Mouse (Mus musculus): Measurements from ENCODE around the gene Ssx2ip.
"Not testable (repeated sequence)": the region's sequence is repeated elsewhere in the genome, so short reads cannot be mapped to it uniquely, and the experiment has no call there.

Ssx2ip gene

DNA sequence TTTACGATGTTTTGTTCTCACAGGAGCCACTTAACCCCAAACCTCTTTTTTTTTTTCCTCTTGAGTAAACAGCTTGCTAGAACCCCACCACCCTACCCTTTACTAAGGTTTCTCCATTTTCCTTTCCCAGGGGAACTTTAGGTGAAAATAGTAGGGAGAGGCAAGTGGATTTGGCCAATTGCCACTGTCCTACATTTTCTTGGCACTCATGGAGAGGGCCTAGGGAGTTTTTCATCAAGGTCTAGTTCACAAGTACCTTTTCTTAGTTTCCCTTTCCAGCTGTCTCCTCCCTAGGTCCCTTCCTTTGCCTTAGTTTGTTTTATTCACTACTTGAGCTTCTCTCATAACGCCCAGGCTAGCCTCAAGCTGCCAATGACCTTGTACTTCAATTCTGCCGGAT is 672 bp upstream of the Ssx2ip start:
- DNase-seq (ENCODE audit: low spot score in 2 of 2), result no peak

DNA sequence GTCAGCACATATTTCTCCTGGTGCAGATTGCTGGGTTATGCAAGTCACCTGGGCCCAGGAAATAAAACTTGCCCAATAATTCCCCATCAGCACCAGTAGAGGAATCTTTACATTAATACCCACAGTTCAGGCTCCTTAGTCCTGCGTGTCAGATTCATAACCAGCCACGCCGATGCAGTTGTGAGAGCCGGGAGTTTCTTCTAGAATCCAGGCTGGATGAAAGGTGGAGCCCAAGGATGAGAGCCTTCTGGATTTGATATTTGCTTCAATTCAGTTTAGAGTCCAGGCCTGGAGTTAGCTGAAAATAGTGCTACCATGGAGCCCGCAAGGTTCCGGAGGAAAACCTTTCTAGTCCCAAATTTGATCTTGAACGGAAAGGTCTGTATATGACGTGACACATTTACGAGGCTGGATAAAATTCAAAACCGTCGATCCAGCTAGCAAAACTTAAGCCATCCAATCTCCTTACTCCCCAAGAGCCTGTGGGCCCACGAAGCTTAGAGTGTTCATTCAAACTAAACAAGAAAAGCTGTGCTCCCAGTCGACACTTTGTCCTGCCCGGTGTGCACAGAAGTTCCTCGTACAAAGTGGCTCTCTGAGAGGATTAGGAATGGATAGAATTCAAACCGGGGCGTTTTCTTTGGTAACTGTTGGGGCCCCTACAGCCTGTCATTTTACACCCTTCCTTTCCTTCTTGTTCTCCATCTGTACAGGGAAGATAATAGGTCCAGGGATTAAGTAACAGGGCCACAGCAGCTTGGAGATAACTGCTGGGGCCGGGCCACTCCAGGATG is 968 bp downstream of the Ssx2ip start:
- peak in 1 of 2 experiments; percentile 50 for DNase-seq (ENCODE audit: low spot score in 2 of 2)

DNA sequence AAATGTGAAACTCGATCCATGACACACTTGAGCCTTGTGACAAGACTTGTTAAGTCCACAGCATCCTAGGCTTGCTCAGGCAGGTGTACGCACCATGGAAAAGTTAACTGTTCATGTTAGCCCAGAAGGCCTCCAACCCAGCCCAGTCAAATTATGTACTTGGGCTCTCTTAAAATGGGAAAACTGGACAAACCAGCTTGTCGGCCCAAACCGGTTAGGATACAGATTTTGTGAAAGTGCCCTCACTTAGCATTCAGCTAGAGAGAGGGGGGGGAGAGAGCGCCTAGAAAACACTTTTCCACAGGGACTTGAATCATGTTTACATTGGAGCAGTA is 1.5 kb downstream of the Ssx2ip start:
- no peak for DNase-seq (ENCODE audit: low spot score in 2 of 2)

DNA sequence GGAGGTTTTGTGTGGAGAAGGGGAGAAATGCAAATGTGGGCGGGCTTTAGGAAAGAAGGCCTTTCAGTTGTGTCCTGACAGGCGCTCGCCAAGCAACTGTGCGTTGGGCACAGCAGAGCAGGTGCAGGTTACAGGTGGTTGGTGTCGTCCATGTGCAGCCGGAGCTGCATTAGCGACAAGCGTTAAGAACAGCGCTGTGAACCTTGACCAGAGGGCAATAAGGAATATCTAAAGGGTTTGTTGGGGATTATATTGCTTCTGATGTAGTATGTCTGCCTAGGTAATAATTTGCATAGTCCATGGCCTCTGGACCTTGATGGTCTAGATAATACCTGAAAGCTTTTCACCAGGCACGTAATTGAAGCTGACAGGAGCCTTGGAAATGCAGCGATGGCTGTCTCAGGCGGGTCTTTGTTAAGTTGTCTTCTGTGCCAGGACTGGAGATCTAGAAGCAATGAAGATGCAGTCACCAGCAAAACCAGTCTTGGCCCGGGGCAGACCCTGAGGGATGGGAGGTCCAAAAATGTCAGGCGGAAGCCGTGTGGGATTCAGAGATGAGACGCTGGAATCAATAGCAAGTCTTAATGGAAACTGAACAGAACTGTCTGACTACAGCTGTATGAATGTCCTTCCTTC is 2.8 kb downstream of the Ssx2ip start:
- DNase-seq (ENCODE audit: low spot score in 2 of 2), result no peak

DNA sequence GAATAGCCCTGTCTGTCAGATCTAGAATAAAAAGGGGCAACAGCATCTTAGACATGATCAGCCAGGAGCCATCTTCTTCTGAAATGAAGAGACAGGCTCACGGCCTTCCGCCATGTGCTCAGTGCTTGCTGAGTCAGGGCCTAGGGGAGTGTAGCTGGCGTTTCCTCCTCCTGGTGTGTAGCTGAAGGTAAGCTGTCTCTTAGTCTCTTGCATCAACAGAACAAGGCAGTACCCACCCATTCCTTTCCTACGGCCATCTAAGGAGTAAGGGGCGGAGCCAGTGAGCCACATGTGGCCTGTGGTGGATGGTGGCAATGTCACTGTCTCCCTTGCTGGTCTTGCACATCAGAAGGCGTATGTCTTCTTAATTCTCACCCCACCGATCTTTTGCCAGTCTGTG is 5.7 kb downstream of the Ssx2ip start:
- DNase-seq (ENCODE audit: low spot score in 2 of 2), result no peak

DNA sequence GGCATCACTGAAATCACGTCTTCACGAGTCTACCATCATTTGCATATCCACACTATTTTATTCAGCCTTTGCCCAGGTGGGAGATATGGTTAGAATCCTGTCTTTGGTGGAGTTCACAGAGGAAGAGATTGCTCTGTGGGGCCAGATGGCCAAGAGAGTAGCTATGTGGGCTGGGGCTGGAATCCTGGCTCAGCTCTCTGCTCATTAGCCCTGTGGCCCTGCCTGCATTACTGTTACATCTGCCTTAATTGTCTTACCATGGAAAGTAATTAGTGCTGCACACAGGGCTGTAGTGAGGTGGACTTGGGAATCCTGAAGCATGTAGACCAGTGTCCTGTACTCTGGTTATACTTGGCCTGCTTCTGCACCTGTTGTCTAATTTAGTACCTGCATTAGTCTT is 7.6 kb downstream of the Ssx2ip start:
- no peak for DNase-seq (ENCODE audit: low spot score in 2 of 2)

DNA sequence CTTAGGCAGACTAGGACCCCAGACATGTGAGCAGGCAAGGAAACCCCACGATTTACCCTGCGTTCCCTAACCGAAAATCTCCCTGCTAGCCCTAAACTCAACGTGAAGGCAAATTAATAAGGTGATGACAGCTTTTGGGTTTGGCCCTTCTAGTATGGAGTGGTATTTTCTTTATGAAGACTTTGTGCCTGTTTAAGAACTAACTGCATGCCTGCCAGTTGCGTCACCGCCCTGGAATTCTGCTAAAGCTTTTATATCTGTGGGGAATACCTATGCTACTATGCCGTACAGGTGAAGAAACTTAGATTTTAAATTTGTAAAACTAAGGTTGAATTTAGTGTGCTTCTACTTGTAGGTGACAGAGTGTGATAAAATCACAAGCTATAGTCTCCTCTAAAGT is 8.0 kb downstream of the Ssx2ip start:
- DNase-seq (ENCODE audit: low spot score in 2 of 2), result no peak

DNA sequence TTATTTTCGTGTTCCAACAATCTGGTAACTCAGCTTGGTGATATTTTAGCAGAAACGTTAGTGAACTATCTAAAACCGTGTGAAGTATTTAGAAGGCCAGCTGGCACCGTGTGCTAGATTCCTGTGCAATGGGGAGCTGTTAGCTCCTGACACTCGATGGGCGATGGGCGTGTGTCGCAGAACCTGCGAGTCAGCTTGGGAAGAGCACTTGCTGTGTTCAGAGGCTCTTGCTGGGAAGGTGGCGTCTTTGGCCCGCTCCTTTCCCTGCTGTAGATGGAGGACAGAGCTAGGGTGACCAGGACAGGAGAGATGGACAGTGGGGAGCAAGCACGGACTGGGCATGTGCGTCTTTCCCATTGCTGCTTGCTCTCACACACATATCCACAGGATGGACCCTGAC is 8.6 kb downstream of the Ssx2ip start:
- no peak for DNase-seq (ENCODE audit: low spot score in 2 of 2)

DNA sequence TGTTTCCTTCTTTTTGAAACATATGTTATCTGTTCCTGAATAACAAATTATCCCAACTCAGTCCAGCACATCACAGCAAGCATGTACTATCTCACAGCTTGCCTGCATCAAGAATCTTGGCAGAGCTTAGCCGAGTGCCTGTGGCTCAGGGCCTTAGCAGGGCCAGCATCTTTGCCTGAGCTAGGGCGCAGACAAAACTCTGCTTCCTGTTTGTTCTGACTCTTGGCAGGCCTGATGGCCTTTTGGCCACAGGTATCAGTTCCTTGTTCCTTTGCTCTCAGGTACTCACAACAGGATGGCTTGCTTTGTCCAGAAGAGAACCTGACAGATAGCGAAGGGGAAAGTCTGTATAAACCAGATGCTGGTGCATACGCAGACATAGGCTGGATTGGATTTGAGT is 9.6 kb downstream of the Ssx2ip start:
- no peak for DNase-seq (ENCODE audit: low spot score in 2 of 2)

DNA sequence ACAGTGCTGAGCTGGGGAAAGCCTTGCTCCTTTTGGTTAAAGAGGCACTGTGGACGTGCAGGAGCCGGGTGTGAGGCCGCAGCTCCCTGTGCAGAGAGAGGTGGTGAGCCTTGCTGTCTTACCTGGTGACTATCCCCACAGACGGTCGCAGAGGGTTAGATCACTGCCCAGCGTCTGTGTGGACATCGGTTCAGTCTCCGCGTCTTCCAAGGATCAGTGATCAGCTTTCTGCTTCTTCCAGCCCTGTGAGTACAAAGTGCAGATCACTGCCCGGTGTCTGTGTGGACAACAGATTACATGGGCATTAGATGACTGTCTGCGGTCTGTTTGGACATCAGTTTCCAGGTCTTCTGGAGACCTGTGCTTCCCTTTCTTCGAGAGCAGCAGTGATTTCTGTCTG is 10.1 kb downstream of the Ssx2ip start:
- no peak for DNase-seq (ENCODE audit: low spot score in 2 of 2)

DNA sequence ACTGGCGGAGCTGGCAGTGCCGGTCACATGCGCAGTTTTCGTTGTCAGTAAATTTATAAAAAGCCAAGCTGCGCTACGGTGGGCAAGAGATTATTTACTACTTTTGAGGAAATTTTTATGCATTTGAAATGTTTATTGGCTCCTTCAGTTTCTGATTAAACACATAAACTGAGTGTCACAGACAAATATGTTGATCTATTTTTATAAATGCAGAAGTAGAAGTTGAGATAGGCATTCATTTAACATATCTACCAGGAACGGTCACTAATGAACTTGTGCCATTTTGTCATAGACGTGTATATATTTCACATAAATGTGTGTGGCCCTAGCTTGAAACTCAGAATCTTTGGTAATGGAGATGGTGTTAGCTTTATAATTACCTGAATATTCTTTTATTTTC is 13.4 kb downstream of the Ssx2ip start:
- DNase-seq (ENCODE audit: low spot score in 2 of 2), result no peak

DNA sequence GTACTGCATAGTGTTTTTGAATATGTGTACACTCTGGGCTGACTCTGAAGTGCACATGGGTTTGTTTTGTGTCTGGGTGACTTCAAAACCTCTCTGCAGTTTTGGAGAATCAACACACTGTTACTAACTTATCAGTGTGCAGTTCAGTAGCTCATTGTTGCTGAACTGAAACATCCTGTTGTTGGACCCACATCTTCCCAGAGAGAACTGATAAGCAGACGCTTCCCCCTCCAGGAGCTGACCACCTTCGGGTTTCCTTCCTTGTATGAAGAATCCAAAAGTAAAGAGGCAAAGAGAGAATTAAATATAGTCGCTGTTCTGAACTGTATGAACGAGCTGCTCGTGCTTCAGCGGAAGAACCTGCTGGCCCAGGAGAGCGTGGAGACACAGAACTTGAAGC is 14.5 kb downstream of the Ssx2ip start:
- no peak for DNase-seq (ENCODE audit: low spot score in 2 of 2)

DNA sequence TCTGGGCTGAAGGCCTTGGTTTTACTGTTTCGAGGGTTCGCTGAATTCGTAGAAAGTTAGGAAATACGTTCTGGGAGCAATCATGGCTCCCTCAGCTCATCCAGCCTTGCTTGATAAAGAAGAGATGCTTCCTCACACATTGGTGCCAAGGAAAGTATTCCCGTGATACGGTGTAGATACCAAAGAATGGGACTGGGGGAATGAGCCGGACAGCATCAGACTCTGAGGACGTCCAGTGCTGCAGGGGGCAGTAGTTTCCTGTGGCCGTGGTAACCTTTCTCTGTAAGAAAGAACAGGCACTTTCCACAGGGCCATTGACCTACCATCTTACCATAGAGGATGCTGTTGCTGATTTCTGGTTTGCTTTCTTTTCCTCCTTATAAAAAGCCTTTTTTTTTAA is 15.1 kb downstream of the Ssx2ip start:
- no peak for DNase-seq (ENCODE audit: low spot score in 2 of 2)

DNA sequence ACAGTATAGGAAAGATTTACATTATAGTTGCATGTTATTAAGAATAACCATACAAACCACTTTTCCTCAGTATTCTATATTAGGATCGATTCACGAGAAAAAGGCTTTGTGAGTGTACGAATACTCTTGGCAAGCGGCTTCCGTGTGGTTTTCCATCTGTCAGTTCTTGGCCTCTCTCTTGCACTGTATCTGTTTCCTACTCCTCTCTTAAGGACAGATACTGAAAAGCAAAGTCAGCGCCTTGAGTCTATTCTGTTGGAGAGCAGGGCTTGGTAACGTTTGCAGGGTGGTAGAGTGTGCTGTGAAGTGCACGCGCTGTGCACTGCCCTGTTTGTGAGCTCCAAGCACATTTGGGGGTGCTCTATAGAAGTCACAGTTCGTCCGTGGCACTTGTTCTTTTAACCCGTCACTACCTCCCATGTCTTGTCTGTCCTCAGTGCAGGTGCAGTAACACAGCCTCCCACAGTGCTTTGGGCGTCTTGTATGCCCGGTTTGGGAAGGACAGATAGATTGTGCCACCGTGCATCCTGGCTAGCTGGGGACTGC is 15.6 kb downstream of the Ssx2ip start:
- DNase-seq (ENCODE audit: low spot score in 2 of 2), result no peak

DNA sequence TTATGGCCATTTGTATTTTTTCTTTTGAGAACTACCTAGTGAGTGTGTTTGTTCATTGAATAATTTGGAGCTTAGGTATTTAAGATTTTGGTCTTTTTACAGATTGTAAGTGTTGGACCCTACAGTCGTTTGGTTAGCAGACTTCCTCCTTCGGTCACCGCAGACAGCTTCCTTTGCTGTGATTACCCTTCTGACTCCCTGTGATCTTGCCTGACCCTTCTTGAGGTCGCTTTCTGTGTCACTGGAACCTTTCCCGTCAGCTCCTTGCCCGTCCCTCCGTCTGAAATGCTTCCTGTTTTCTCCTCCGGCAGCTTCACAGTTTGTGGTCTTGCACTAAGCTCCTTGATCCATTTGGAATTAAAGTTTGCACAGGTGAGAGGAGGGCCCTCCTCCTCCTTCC is 17.3 kb downstream of the Ssx2ip start:
- DNase-seq (ENCODE audit: low spot score in 2 of 2), result no peak

DNA sequence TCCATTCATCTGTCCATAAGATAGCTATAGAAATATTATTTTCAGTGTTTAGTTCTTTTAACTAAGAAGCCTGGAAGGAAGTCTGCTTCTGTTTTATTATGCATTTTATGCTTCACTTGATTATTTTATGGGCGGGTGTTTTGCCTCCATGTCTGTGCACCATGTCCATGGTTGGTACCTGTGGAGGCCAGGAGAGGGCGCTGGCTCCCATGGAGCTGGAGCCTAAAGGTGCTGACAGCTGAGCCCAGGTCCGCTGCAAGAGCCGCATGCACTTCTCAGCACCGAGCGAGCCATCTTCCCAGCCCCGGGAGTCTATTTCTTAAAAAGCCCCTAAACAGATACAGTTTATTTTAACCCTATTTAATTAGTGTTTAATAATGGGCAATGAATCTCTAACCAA is 19.3 kb downstream of the Ssx2ip start:
- no peak for DNase-seq (ENCODE audit: low spot score in 2 of 2)

DNA sequence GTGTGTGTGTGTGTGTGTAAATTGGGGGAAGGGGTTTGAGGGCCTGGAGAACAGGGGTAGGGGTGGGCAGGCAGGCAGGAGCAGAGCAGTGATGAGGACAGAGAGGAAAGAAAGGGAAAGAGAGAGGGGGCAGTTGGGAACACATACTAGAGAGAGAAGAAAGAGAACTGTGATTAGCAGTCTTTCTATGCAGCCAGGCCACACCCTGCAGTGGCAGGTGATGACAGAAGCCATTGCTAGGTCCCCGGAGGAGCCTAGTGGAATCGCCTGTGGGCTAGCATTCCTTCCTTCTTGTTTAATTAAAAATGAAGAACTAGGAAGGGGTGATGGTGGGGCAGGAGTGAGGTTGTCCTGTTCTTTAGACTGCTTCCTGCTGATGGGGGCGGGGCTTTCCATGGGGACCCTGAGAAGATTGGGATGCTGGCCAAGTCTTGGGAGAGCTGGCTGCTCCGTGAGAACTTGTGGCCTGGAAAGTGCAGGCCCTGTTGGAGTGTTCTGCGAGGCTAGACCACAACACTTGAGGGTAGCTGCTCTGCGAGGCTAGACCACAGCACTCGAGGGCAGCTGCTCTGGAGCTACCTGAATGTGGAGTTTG is 20.0 kb downstream of the Ssx2ip start:
- DNase-seq (ENCODE audit: low spot score in 2 of 2), result no peak

DNA sequence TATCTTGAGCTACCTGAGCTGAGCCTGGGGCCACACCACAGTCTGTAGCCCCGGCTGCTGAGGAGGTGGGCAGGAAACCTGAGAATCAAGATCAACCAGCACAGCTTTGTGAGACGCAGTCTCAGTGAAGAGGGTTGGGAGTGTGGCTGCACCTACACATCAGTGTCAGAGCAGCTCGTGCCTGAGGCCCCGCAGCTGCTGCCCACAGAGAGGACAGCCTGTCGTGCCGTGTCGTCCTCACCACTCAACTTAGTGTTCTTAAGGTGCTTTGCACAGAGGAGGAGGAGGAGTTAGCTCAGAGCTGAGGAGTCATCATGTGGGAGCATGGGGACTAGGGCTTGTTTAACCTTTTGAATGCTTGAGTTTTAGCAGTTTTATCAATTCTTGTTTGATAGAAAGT is 21.5 kb downstream of the Ssx2ip start:
- no peak for DNase-seq (ENCODE audit: low spot score in 2 of 2)

DNA sequence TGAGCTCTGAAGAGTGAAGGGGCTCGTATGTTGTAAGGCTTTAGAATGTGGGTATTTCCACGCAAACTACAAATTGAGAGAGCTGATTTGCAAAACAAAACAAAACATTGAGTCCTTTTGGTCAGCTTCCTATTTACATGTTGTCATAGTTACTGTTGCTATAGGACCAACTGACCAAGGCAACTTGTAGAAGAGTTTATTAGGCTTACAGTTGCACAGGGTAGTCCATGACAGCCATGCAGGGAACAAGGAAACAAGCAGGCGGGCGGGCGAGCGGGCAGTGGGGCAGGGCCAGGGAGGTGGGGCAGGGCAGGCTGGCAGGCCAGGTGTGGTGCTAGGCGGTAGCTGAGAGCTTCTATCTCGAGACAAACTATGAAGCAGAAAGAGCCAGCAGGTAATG is 22.0 kb downstream of the Ssx2ip start:
- DNase-seq (ENCODE audit: low spot score in 2 of 2), result no peak

DNA sequence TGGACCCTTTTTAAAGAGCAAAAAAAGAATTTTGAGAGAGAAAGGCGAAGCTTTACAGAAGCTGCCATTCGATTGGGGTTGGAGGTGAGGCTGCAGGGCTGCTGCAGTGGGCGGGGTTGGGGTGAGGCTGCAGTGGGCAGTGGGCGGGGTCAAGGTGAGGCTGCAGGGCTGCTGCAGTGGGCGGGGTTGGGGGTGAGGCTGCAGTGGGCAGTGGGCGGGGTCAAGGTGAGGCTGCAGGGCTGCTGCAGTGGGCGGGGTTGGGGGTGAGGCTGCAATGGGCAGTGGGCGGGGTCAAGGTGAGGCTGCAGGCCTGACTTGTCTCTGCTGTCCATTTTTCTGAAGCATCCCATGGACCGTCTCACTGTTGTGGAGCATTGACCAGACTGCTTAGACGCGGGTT is 28.6 kb downstream of the Ssx2ip start:
- not testable (repeated sequence) for DNase-seq (ENCODE audit: low spot score in 2 of 2)

DNA sequence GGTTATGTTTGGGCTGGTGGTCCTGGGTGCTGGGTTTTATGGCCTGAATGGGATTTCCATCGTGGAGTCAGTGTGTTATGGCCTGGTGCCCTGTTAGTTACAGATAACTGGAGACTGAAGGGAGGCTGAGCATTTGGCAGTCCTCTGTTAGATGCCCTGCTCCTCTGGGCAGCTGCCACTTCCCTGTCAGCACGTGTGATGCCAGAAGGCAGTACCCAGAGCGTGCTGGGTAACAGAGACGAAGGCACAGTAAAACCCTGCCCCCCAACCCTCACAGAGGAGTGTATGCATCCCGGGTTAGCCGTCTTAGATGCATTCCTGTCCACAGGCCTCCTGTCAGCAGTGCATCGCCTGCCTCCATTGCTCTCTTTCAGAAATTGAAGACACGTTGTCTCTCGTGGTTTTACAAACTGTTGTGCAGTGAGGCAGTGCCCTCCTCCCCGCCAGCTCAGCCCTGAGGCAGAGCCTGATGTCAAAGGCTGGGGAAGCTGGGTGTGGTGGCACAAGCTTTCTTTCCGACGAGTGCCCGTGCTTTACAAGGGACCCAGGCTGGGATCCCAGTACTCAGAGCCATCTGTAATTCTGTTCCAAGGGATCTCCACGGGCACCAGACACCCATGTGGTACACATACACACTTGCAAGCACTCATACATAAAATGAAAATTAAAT is 29.4 kb downstream of the Ssx2ip start:
- no peak for DNase-seq (ENCODE audit: low spot score in 2 of 2)

DNA sequence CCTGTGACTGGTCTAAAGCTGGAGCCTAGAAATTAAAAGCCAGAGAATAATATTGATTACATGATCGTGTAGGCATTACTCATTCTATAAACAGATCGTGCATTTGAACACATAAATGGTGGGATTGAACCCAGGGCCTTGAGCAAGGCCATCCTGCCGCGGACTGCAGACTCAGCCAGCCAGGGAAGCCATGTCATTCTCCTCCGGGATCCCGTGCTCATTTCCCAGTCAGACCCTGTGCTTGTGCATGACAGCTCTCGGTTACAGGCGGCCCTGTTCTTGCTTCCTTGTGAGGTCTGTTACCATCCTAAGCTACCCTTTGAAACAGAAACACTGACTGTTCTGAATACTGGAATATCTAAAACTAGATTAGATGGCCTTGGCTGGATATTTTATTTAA is 30.2 kb downstream of the Ssx2ip start:
- no peak for DNase-seq (ENCODE audit: low spot score in 2 of 2)

DNA sequence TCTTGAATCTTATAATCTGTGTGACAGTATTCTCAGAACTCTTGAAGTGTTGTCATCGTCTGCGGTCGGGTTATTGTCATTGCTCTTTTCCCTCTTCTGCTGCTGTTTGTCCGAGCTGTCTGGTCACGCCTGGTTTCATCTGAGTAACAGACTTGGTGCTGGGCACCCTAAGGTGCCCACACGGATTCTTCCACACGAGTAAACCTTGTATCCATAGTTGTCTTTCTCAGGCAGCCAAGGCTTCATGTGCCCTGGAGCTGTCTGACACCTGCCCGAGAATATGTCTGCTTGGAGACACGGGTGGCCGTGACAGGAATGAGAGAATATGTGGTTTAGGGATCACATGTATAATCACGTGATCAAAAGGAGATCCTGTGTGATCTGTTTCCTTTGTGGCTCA is 31.1 kb downstream of the Ssx2ip start:
- no peak for DNase-seq (ENCODE audit: low spot score in 2 of 2)

Measured in spleen, postnatal 4 days (tissue).